Mouse (Mus musculus): ENCODE data around the gene Fpr3. TPM values are rescaled to one million over a fixed set of nuclear protein-coding genes. Genes with fewer than 3 reads are reported as not detected.
A peak's percentile ranks its signal among the peaks of the same experiment; 100 is the strongest.
"Not testable (repeated sequence)": the region's sequence is repeated elsewhere in the genome, so short reads cannot be mapped to it uniquely, and the experiment has no call there.

The Fpr3 gene
- polyA plus RNA-seq, 1 experiment from 2014 or later = not detected

GRCm38 (mm10) chr17:17896039-17896438 lies 8.4 kb downstream of the Fpr3 start:
- 4% methylated on average over 4 of the region's 4 CpGs for WGBS (ENCODE audit: insufficient replicate concordance)
- H3K4me2 ChIP-seq = no peak overlapping the region

GRCm38 (mm10) chr17:17899268-17899667 lies 11.6 kb downstream of the Fpr3 start:
- 48% methylated on average over 2 of the region's 2 CpGs for whole genome bisulfite sequencing (ENCODE audit: insufficient replicate concordance)
- H3K9me3 ChIP-seq (replicated peaks) = no peaks in the 10 kb centered on the region

More at GRCm38 (mm10) chr17:17896039-17896438, 8.4 kb downstream of the Fpr3 start:
- no peaks in the 10 kb centered on the region for H3K27me3 ChIP-seq (replicated peaks)
- no peaks in the 10 kb centered on the region for H3K9me3 ChIP-seq (replicated peaks)
- no peaks in the 10 kb centered on the region for H3K36me3 ChIP-seq
- no peak overlapping the region for H3K9ac ChIP-seq
- no peak overlapping the region for H3K27ac ChIP-seq
- ATAC-seq = no peak
- H3K4me3 ChIP-seq = no peak overlapping the region
- no peaks in the 10 kb centered on the region for H3K4me1 ChIP-seq

DNA sequence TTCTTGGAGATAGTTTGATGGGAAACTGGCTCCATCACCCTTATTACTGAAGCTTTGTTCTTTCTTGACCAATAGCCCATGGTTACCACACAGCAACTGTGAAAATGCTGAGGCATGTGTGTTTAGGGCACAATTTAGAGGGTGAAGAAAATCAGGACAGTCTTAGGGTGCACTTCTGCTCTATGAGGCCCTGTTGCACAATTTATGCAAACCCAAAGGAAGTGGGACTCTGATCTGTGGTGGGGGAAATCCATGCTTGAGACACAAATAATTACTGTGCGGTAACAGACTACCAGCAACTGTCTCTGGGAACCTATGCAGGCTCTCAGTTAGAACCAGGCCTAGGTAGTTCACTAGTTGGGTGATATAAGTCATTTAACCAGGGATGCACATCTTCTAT lies 13.1 kb downstream of the Fpr3 start:
- no peaks in the 10 kb centered on the region for H3K9me3 ChIP-seq (replicated peaks)
- H3K4me3 ChIP-seq = no peak overlapping the region
- no peaks in the 10 kb centered on the region for H3K36me3 ChIP-seq
- no peak overlapping the region for H3K9ac ChIP-seq
- no peak overlapping the region for H3K4me2 ChIP-seq
- no peak overlapping the region for H3K27ac ChIP-seq
- H3K27me3 ChIP-seq (replicated peaks) = no peaks in the 10 kb centered on the region
- WGBS (ENCODE audit: insufficient replicate concordance) = 59% methylated on average over 1 of the region's 1 CpGs
- H3K4me1 ChIP-seq = no peaks in the 10 kb centered on the region
- ATAC-seq = no peak

More at GRCm38 (mm10) chr17:17899268-17899667, 11.6 kb downstream of the Fpr3 start:
- H3K36me3 ChIP-seq = no peaks in the 10 kb centered on the region
- no peak overlapping the region for H3K4me3 ChIP-seq
- no peaks in the 10 kb centered on the region for H3K4me1 ChIP-seq
- no peak for ATAC-seq
- no peak overlapping the region for H3K27ac ChIP-seq
- H3K9ac ChIP-seq = no peak overlapping the region
- H3K27me3 ChIP-seq (replicated peaks) = no peaks in the 10 kb centered on the region
- no peak overlapping the region for H3K4me2 ChIP-seq

DNA sequence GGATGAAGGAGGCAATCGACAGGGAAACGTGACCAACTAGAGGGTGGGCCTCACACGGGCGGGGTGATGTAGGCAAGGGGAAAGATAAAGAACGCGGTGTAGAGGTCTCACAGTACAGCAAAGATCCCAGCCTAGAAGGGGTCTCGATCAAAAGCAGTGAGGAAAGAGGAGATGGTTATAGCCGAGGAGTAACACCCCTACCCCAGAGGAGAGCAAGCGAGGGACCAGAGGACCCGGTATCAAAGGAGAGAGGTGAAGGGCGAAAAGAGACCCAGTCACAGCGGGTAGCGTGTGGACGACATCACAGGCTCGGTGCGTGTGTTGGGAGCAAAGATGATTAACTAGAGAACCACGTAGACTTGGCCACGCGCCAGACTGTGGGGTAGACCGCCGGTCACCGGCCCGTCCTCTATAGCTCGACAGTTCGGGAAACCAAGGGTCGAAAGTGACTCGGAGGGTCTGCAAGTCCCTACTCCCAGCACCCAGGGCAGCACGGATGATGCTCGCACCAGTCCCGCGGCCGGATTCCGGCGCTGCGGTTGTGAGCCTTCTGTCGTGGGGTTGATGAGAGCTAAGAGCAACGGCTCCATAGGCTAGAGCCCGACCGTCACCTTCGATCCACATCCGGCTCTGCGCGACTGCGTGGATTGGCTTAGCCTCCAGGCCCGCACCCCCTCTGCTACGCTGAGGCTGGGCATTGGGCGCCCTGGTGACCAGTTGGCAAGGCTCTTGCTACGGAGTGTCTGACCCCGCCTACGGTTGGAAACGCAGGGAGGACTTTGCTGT lies 22.2 kb downstream of the Fpr3 start:
- Histone ChIP-seq H3K9ac (peak overlapping the region; percentile 27; the same call in 1 of the 2 replicates), H3K36me3 (no peaks in the 10 kb centered on the region), H3K4me3 (peak overlapping the region; percentile 42), H3K9me3 (replicated peaks) (no peaks in the 10 kb centered on the region), H3K4me2 (peak overlapping the region; percentile 59), H3K27me3 (replicated peaks) (peaks cover 16% of the 10 kb centered on the region), H3K27ac (no peak overlapping the region), H3K4me1 (no peaks in the 10 kb centered on the region)
- 12% methylated on average over 51 of the region's 51 CpGs for WGBS (ENCODE audit: insufficient replicate concordance)
- peak; percentile 90 for ATAC-seq

DNA sequence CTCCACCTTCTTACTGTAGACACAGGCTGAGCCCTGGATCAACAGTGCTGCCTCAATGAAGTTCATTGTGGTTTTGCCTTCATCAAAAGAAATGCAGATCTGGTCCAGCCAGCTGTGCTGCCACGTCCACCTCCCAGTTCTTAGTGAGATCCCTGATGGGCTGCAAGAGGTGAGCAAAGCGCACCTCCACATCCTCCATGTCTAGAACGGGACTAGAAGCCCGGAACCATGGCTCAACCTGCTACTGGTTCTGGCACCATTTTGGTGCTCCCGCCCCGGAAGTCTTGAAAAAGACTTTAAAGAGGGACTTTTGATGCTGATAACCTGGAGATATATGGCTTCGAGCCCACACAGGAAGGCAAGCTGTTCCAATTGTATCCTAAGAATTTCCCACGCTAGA lies 25.0 kb downstream of the Fpr3 start:
- WGBS (ENCODE audit: insufficient replicate concordance) = 70% methylated on average over 8 of the region's 8 CpGs
- not testable (repeated sequence) for H3K4me3 ChIP-seq, ATAC-seq

GRCm38 (mm10) chr17:17917376-17917775 lies 29.7 kb downstream of the Fpr3 start:
- no peaks in the 10 kb centered on the region for H3K27me3 ChIP-seq (replicated peaks)
- no peak overlapping the region for H3K4me2 ChIP-seq
- H3K36me3 ChIP-seq = no peaks in the 10 kb centered on the region
- no peaks in the 10 kb centered on the region for H3K4me1 ChIP-seq
- WGBS (ENCODE audit: insufficient replicate concordance) = 64% methylated on average over 1 of the region's 1 CpGs
- no peak overlapping the region for H3K27ac ChIP-seq
- no peak for ATAC-seq
- no peak overlapping the region for H3K9ac ChIP-seq
- H3K9me3 ChIP-seq (replicated peaks) = no peaks in the 10 kb centered on the region
- no peak overlapping the region for H3K4me3 ChIP-seq

More for the DNA sequence above, 25.0 kb downstream of the Fpr3 start:
- H3K4me2 ChIP-seq; H3K4me1 ChIP-seq; H3K9ac ChIP-seq; H3K9me3 ChIP-seq (replicated peaks); H3K36me3 ChIP-seq; H3K27ac ChIP-seq: not testable (repeated sequence)
- H3K27me3 ChIP-seq (replicated peaks) = peaks cover 16% of the 10 kb centered on the region

DNA sequence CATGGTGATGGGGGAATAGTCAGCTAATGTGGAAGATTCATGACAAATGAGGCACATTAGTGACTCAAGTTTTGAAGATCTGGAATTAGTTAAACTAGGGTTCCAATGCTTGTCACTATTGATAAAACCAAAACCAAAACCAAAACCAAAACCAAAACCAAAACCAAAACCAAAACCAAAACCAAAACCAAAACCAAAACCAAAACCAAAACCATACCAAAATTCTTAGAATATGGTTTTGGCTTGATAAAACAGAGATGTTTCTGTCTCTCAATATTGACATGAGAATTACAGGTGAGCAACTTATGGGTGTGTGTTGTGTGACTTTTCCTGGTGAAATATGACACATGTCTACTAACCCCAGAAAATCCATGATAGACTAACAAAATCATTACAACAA lies 30.1 kb downstream of the Fpr3 start:
- H3K9me3 ChIP-seq (replicated peaks) = no peaks in the 10 kb centered on the region
- no peaks in the 10 kb centered on the region for H3K4me1 ChIP-seq
- H3K36me3 ChIP-seq = no peaks in the 10 kb centered on the region
- no peak overlapping the region for H3K4me2 ChIP-seq
- H3K4me3 ChIP-seq = no peak overlapping the region
- ATAC-seq = no peak
- H3K9ac ChIP-seq = no peak overlapping the region
- H3K27me3 ChIP-seq (replicated peaks) = no peaks in the 10 kb centered on the region
- H3K27ac ChIP-seq = no peak overlapping the region

DNA sequence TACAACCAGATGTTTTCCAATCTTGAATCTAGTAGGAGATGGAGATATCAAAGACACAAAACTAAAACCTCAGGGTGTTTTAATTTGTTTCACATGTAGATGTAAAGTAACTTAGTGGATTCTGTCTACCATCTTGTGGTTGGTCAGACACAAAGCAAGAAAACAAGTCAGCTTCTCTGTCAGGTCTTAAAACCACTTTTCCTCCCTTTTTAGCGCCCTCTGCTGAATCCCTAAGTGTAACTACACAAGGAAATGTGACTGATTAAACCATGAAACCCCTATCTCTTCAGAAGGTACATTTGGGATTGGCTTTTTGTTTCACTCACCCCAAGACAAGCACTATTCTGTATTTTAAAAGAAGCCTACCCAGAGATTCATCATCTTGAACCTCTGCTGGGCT lies 85.8 kb downstream of the Fpr3 start:
- no peaks in the 10 kb centered on the region; the same call in none of the 2 replicates for H3K9me3 ChIP-seq (replicated peaks)
- no peak overlapping the region for H3K4me2 ChIP-seq
- WGBS (ENCODE audit: insufficient replicate concordance) = 8% methylated on average over 1 of the region's 1 CpGs
- H3K27ac ChIP-seq = no peak overlapping the region
- H3K36me3 ChIP-seq = no peaks in the 10 kb centered on the region
- H3K4me1 ChIP-seq = no peaks in the 10 kb centered on the region
- no peak overlapping the region for H3K4me3 ChIP-seq
- no peaks in the 10 kb centered on the region for H3K27me3 ChIP-seq (replicated peaks)
- no peak for ATAC-seq
- no peak overlapping the region for H3K9ac ChIP-seq

DNA sequence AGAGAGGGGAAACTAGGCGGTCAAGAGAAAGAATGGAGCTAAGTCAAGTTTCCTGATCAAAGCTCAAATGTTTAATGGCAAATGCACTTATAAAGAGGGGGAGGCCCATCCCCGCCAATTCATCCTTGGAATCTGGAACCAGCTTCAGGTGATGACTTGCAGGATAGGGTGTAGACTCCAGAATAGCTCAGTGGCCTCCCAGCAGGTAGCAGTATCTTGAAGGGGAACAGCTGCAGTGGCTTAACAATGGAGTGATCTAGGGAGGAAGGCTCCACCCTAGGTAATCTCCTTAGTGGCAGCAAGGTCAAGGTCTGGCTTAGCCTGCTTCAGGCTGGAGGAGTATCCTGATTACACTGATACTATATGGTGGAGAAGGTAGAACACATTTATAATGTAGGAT lies 93.6 kb downstream of the Fpr3 start:
- H3K27me3 ChIP-seq (replicated peaks); H3K4me3 ChIP-seq; H3K27ac ChIP-seq; ATAC-seq; H3K9me3 ChIP-seq (replicated peaks); H3K4me2 ChIP-seq; H3K9ac ChIP-seq; H3K36me3 ChIP-seq; H3K4me1 ChIP-seq: not testable (repeated sequence)
- WGBS (ENCODE audit: insufficient replicate concordance) = 59% methylated on average over 2 of the region's 2 CpGs

DNA sequence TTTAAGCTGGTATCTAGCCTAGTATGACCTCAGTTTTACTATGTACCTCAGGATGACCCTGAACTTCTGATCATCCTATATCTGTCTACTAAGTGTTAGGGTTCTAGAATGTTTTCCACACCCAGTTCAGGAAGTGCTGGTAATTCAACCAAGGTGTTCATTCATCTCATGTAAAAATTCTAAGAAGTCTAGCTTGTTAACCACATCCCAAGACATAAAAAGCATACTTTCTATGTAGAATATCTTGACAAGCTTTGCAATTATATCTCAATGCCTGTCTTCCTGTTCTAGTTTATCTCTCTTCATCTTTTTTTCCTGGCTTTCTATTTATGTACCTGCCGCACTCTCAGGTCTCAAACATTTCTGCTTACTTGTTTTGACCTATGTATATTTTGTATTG lies 117.1 kb downstream of the Fpr3 start:
- H3K4me3 ChIP-seq = no peak overlapping the region
- no peaks in the 10 kb centered on the region for H3K4me1 ChIP-seq
- H3K9me3 ChIP-seq (replicated peaks) = no peaks in the 10 kb centered on the region
- H3K4me2 ChIP-seq = no peak overlapping the region
- H3K27ac ChIP-seq = no peak overlapping the region
- H3K27me3 ChIP-seq (replicated peaks) = no peaks in the 10 kb centered on the region
- no peak overlapping the region for H3K9ac ChIP-seq
- no peak for ATAC-seq
- H3K36me3 ChIP-seq = no peaks in the 10 kb centered on the region
- WGBS (ENCODE audit: insufficient replicate concordance) = 74% methylated on average over 1 of the region's 1 CpGs

Data from liver, embryonic 12.5 days (tissue).